Mouse (Mus musculus) left cerebral cortex, postnatal 36 days (tissue): ENCODE measurements around the gene Gm10638. TPM values are rescaled to one million over a fixed set of nuclear protein-coding genes. Genes with fewer than 3 reads are reported as not detected.

Source experiments
- DNase-seq, 2 experiments: peaks; one replicate each; pipeline ENCODE4 v3.0.0; 2021 to 2022; ENCODE audit warnings: low spot score in 2 of 2, mixed read lengths in 1 of 2
- intact Hi-C: fragments of 180-260 bp; cut with DNase I; formaldehyde crosslinking; loops from one replicate; pipeline ENCODE4 v1.15.1; 2025
- total RNA-seq, 2 experiments: library from RNA; stranded (reverse); gene quantifications; 2 replicates each; pipeline ENCODE4 v1.2.3; 2021

Gene Gm10638
- total RNA-seq, 2 experiments from 2014 or later: 2.4 to 4.0 TPM

DNA sequence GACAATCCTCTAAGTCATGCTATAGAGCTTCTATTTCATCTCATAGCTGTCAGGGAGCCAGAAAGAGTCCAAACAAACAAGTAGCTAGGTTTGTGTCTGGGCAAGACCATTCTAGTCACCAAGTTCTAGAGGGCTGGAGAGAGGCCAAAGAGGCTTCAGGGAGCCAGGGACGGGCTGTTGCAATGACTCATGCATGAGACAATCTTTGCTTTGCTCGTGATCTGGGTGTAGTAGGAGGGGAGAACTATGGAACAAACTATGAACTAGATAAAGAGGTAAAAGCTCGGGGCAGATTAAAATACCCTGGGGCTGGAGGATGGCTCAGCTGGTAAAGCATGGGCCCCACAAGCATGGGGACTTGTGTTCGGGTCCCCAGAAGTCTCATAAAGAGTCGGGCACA lies 23.0 kb downstream of the Gm10638 start:
- DNase-seq: peak; percentile 40
- intact Hi-C loops: no loop called here

DNA sequence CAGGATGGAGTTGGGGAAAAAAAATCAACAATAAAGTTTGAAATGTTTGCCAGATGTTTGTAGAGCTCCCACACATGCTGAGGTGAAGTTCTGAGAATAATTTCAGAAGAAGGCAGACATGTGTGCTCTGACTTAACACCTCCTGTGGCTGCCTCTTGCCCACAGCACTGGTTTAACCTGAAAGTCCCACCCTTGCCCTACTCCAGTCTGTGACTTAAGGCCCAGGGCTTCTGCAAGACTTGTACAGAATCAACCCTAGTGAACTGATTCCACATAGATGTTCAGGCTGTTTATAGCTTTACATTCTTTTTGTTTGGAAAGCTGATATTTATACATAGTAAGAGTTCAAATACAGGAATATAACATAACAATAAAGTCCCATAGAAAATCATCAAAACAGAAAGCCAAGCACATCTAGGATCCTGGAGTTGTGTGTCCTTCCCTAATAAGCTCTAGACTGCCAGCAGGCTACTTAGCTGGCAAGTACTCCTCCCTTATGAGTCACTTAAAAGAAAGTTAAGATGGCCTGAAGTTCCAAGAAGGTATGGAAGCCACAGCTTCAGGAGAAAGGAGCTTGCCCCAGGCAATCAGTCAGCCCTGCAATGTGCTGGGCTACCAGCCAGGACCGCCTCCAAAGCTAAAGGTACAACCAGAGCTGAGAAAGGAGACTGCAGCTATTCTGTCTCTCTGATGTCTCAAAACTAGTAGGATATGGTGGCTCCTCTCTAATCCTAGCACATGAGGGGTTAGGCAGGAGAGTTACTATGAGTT lies 24.6 kb downstream of the Gm10638 start:
- intact Hi-C loops: no loop called here
- DNase-seq: no peak

DNA sequence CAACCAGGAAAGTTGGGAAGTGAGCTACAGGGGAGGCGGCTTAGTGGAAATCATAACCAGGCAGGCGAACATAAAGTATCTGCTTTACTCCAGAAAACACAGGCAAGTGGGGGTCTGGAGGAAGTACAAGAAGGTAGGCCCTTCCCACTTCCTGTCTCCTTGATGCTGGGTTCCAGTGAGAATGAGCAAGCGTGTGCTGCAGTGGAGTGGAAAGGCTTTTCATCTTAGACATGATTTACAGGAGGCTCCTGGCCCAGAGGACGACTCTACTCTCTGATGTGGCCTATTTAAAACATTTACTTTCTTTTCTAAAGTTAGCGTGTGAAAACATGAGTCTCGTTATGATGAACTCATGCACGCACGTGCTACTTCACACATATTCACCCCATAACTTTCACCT lies 33.7 kb downstream of the Gm10638 start:
- no peak for DNase-seq
- intact Hi-C loops: no loop called here

DNA sequence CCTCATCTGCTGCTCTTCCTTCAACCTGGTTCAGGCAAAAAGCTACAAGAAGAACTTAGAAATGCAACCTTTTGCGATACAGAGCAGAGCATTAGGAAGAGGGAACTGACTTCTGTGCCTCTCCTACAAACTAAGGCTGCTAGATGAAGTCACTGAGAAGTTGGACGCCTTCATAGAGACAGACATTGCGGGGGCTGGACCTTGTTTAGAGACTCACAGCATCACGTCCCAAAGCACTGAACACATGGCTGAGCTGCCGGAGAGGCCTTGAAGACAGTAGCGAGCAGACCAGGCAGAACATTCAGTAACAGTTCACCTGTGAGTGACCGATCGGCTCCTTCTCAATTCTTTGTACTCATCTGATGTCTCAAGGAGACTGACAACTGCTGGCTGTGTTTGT lies 35.6 kb downstream of the Gm10638 start:
- no peak for DNase-seq
- intact Hi-C loops: no loop called here

DNA sequence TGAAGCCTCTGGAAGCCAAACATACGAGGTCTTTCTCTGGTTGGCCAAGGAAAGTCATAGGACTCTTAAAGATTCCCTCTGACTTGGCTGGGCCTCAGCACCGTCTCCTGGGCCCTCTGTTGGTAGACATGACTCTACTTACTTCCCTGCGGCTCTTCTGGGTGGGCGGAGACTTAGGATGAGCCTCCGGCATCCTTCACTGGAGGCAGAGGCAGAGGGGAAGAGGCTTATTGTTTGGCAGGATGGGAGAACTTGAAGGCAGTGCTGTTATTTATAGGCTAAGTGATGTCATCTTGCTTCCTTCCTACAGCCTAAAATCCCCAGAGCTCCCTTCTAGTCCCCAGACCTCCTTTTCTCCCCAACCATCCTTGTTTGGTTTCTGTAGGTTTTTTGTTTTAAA lies 41.0 kb downstream of the Gm10638 start:
- no peak for DNase-seq
- intact Hi-C loops: no loop called here

DNA sequence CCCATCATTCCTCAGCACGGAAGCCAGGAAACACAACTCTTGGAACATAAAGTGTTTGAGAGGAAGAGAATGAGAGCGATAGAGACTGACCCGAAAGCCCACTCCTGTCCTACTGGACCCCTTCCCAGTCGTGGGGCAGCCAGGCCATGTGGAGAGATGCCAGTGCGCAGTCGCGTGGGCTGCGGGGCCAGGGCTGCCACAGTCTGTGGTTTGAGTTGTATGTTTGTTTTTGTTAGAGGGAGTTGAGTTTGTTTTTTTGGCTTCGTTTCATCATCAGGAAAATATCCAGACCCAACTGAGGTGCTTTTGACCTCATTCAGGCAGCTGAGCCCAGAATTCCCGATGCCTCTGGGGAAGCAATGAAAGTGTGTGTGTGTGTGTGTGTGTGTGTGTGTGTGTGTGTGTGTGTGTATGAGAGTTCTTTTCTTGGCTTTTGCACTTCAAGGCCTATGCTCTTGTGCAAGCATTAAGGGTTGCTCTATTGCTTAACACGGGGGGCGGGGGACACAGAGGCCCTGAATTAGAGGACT lies 42.5 kb downstream of the Gm10638 start:
- DNase-seq: no peak
- intact Hi-C loops: no loop called here

DNA sequence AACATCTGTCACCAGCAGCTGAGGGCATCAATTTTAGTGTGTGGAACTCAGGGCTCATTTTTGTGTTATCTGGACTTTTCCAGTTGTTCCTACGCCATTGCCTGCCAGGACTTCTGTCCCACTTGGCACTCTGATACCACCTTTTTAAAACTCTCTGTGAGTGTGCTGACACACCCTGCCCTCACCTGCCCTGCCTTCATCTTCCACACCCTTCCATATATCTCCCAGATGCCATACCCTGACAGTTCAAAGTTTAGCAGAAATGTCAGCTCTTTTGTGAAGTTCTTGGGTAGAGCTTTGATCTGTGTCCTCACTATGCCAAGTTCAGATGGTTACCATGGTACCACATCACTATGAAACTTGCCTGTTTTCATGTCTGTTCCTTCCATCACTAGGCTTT lies 44.1 kb downstream of the Gm10638 start:
- DNase-seq: no peak
- intact Hi-C loops: no loop called here

DNA sequence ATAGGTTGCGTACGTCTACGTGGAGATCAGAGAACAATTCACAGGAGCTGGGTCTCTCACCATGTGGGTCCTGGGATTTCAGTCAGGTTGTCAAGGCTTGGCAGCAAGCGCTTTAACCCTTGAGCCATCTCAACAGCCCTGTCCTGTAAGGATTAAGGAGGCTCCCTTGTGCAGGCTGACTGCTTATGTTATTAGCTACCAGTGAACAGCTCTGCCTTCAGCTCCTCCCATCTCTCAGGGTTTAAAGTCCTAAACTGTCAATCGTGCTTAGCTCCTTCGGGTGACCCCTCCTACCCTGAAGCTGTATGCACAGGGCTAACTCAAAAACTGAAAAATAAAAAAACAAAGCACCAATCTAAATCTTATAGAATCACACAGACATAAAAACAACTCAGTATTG lies 46.0 kb downstream of the Gm10638 start:
- no peak for DNase-seq
- intact Hi-C loops: no loop called here

DNA sequence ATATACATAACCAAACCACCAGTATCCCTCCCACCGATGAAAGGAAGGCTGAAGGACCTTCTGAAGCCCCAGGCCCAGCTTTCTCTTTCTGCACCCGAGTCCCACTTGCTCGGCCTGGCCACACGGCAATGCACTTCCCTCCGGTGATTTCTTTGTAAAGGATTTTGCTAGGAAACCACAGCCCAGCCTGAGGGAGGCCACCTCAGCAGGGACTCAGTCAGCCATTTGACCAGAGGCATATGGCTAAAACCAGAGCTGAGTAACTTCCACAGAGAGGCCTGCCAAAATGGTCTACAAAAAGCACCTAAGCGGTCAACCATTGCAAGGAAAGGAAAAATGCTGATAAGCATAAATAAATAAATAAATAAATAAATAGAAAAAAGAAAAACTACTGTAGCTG lies 49.2 kb downstream of the Gm10638 start:
- intact Hi-C loops: no loop called here

More for the DNA sequence above, 49.2 kb downstream of the Gm10638 start:
- no peak for DNase-seq

Other genes starting within 250 kb of the Gm10638 start
- under 1 TPM; 0.27 to 0.59 TPM for gene Abcc12, start 165.0 kb upstream of the Gm10638 start, total RNA-seq
- 10 to 100 TPM; 65.9 to 67.0 TPM for gene Lonp2, start 121.7 kb upstream of the Gm10638 start, total RNA-seq
- gene Siah1a, start 235 bp downstream of the Gm10638 start, total RNA-seq: 10 to 100 TPM; 31.5 to 34.2 TPM
- 10 to 100 TPM; 31.1 to 38.6 TPM for gene N4bp1, start 139.6 kb downstream of the Gm10638 start, total RNA-seq